Mouse (Mus musculus) kidney, embryonic 14.5 days (tissue): ENCODE measurements around the gene Cxadr. TPM values are rescaled to one million over a fixed set of nuclear protein-coding genes. Genes with fewer than 3 reads are reported as not detected.

ENCODE experiments used
- ATAC-seq: fragments of 200-750 bp; cut with Nextera tagmentation; 2 replicates; pipeline ENCODE4 v1.8.0; 2017; ENCODE audit warnings: moderate number of reproducible peaks, mild to moderate bottlenecking, moderate TSS enrichment, moderate library complexity; ENCODE audit not compliant: low FRiP score, low TSS enrichment
- H3K27ac ChIP-seq: fragments of 300-500 bp; sonication (generic); 2 replicates; pipeline ENCODE4 v1.5.1; 2014; ENCODE audit warnings: low read depth, mild to moderate bottlenecking, low read length, moderate library complexity, mixed read lengths
- H3K27me3 ChIP-seq: fragments of 300-500 bp; sonication (generic); 2 replicates; pipeline ENCODE4 v1.6.1; 2014; ENCODE audit warnings: mild to moderate bottlenecking, low read length; ENCODE audit not compliant: control insufficient read depth, insufficient read depth
- H3K36me3 ChIP-seq: fragments of 300-500 bp; sonication (generic); 2 replicates; pipeline ENCODE4 v1.6.1; 2014; ENCODE audit warnings: low read length, mixed read lengths; ENCODE audit not compliant: control insufficient read depth, insufficient read depth
- H3K4me1 ChIP-seq: fragments of 300-500 bp; sonication (generic); 2 replicates; pipeline ENCODE4 v1.6.1; 2014; ENCODE audit warnings: low read length, mixed read lengths; ENCODE audit not compliant: control insufficient read depth, insufficient read depth
- H3K4me2 ChIP-seq: fragments of 300-500 bp; sonication (generic); replicated peaks from 2 replicates; pipeline ENCODE4 v1.6.1; 2014; ENCODE audit warnings: low read depth, mild to moderate bottlenecking, low read length
- H3K4me3 ChIP-seq: fragments of 300-500 bp; sonication (generic); 2 replicates; pipeline ENCODE4 v1.5.1; 2014; ENCODE audit warnings: mild to moderate bottlenecking, low read length
- H3K9ac ChIP-seq: fragments of 300-500 bp; sonication (generic); 2 replicates; pipeline ENCODE4 v1.6.1; 2014; ENCODE audit warnings: low read depth, mild to moderate bottlenecking, low read length, moderate library complexity
- H3K9me3 ChIP-seq: fragments of 300-500 bp; sonication (generic); 2 replicates; pipeline ENCODE4 v1.6.1; 2016; ENCODE audit warnings: low read length; ENCODE audit not compliant: control insufficient read depth
- WGBS: fragments of 180-500 bp; shearing (Covaris S2); extraction: QIAGEN DNeasy Blood & Tissue Kit; methylation state at CpG from one replicate; pipeline ENCODE4 v1.1.7; 2014; 5-methylcytosine and 5-hydroxymethylcytosine counted together
- polyA plus RNA-seq: library from polyadenylated mRNA; unstranded; fragments of >200 nt; fragmentation: Nextera tagmentation; extraction: Ambion mirVana; gene quantifications from 2 replicates; pipeline ENCODE4 v1.2.1, GENCODE M21; 2014

The Cxadr gene
- polyA plus RNA-seq, 1 experiment from 2014 or later, result 25.7 TPM

DNA sequence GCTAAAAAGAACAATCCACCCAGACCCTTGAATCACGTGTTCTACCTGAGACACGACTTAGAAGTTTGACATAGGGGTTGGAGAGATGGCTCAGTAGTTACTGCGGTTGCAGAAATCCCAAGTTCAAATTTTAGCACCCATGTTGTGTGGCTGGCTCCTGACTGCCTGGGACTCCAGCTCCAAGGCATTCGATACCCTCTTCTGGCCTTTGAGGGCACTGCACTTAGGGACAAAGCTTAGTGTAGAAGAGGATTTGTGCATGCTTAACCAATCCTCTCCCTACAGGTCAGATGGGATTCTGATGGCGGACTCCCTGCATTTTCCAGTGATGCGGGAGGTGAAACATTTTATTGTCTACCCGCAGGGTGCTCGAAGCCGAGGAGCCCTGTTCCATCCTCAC, 15.6 kb downstream of the Cxadr start:
- Histone ChIP-seq H3K27me3 (no peaks in the 10 kb centered on the region), H3K9me3 (no peaks in the 10 kb centered on the region), H3K4me3 (no peak overlapping the region), H3K9ac (no peak overlapping the region), H3K4me1 (no peaks in the 10 kb centered on the region), H3K27ac (no peak overlapping the region), H3K36me3 (no peaks in the 10 kb centered on the region), H3K4me2 (no peak overlapping the region)
- WGBS, result 88% methylated on average over 9 of the region's 9 CpGs
- no peak for ATAC-seq

GRCm38 (mm10) chr16:78317960-78318359, 16.7 kb downstream of the Cxadr start:
- H3K4me3 ChIP-seq, result no peak overlapping the region
- H3K4me1 ChIP-seq, result no peaks in the 10 kb centered on the region
- no peak overlapping the region for H3K27ac ChIP-seq
- no peak for ATAC-seq
- H3K27me3 ChIP-seq, result no peaks in the 10 kb centered on the region
- no peaks in the 10 kb centered on the region for H3K36me3 ChIP-seq
- H3K4me2 ChIP-seq, result no peak overlapping the region
- WGBS, result 72% methylated on average over 7 of the region's 7 CpGs
- H3K9me3 ChIP-seq, result no peaks in the 10 kb centered on the region
- H3K9ac ChIP-seq, result no peak overlapping the region

DNA sequence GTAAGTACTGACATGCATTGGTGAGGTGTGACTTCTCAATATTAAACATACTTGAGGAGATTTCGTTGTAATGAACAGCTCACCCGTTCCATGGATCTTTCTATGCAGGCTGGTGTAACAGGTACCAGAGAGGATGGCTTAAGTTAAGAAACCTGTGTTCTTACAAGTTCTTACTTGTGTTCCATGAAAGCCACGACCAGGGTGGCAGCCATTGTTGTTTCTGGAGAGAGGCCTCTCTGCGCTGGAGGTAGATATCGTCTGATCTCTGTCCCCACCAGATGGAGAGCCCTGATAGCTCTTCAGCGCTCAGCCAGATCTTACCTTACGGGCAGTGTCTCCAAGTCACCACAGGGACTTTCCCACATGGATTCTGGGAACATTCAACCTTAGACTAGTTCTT, 18.4 kb downstream of the Cxadr start:
- Histone ChIP-seq H3K4me3 (no peak overlapping the region), H3K9me3 (no peaks in the 10 kb centered on the region), H3K36me3 (no peaks in the 10 kb centered on the region), H3K9ac (no peak overlapping the region), H3K4me2 (no peak overlapping the region), H3K27me3 (no peaks in the 10 kb centered on the region), H3K27ac (no peak overlapping the region), H3K4me1 (no peaks in the 10 kb centered on the region)
- WGBS, result 80% methylated on average over 7 of the region's 7 CpGs
- no peak for ATAC-seq

- H3K4me3 ChIP-seq, result no peak overlapping the region
- H3K9ac ChIP-seq, result no peak overlapping the region
- no peak overlapping the region for H3K4me2 ChIP-seq
- H3K27me3 ChIP-seq, result no peaks in the 10 kb centered on the region
- WGBS, result 14% methylated on average over 7 of the region's 7 CpGs
- no peaks in the 10 kb centered on the region for H3K9me3 ChIP-seq
- no peak overlapping the region for H3K27ac ChIP-seq
- H3K4me1 ChIP-seq, result no peaks in the 10 kb centered on the region
- no peak for ATAC-seq
- H3K36me3 ChIP-seq, result peaks cover under 1% of the 10 kb centered on the region; the same call in 1 of the 2 replicates
Measured at GRCm38 (mm10) chr16:78321559-78321958, 20.3 kb downstream of the Cxadr start.

DNA sequence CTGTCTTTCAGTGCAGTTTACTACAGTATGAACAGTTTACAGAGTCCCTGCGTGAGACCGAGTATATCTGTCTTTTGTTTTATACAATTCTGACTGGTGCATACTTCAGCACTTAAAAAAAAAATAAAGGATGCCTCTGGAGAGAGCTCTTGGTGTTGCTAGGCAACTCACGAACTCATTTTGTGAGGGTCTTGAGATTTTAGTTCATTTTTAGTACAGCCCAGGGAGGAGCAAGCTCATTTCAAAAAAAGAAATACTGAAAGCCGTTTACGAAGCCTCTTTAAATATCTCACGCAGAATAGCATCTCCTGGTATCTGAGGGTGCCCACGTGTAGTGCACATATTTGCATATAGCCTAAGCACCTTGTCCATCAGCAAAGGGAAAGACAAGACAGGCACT, 20.9 kb downstream of the Cxadr start:
- WGBS, result 66% methylated on average over 7 of the region's 7 CpGs
- H3K9ac ChIP-seq, result no peak overlapping the region
- no peak overlapping the region for H3K27ac ChIP-seq
- no peak overlapping the region for H3K4me2 ChIP-seq
- peaks cover 4% of the 10 kb centered on the region; the same call in 1 of the 2 replicates for H3K36me3 ChIP-seq
- no peak overlapping the region for H3K4me3 ChIP-seq
- H3K9me3 ChIP-seq, result no peaks in the 10 kb centered on the region
- no peak for ATAC-seq
- H3K27me3 ChIP-seq, result no peaks in the 10 kb centered on the region
- H3K4me1 ChIP-seq, result no peaks in the 10 kb centered on the region

GRCm38 (mm10) chr16:78325972-78326848, 24.9 kb downstream of the Cxadr start:
- H3K27me3 ChIP-seq, result no peaks in the 10 kb centered on the region
- no peak overlapping the region for H3K27ac ChIP-seq
- H3K4me1 ChIP-seq, result no peaks in the 10 kb centered on the region
- H3K4me2 ChIP-seq, result no peak overlapping the region
- ATAC-seq, result no peak
- H3K9me3 ChIP-seq, result no peaks in the 10 kb centered on the region
- WGBS, result 74% methylated on average over 27 of the region's 27 CpGs
- no peak overlapping the region for H3K9ac ChIP-seq
- peaks cover 11% of the 10 kb centered on the region; the same call in 1 of the 2 replicates for H3K36me3 ChIP-seq
- H3K4me3 ChIP-seq, result no peak overlapping the region

- H3K27ac ChIP-seq, result no peak overlapping the region
- H3K9me3 ChIP-seq, result no peaks in the 10 kb centered on the region
- no peak overlapping the region for H3K4me2 ChIP-seq
- no peaks in the 10 kb centered on the region for H3K4me1 ChIP-seq
- H3K36me3 ChIP-seq, result peaks cover 11% of the 10 kb centered on the region; the same call in 1 of the 2 replicates
- no peak for ATAC-seq
- no peak overlapping the region for H3K9ac ChIP-seq
- no peaks in the 10 kb centered on the region for H3K27me3 ChIP-seq
- 66% methylated on average over 7 of the region's 7 CpGs for WGBS
- H3K4me3 ChIP-seq, result no peak overlapping the region
Measured at GRCm38 (mm10) chr16:78327562-78327961, 26.3 kb downstream of the Cxadr start.

GRCm38 (mm10) chr16:78327999-78328398, 26.7 kb downstream of the Cxadr start:
- WGBS, result 91% methylated on average over 12 of the region's 12 CpGs
- ATAC-seq, result no peak
- Histone ChIP-seq H3K9ac (no peak overlapping the region), H3K4me2 (no peak overlapping the region), H3K9me3 (no peaks in the 10 kb centered on the region), H3K27ac (no peak overlapping the region), H3K36me3 (peaks cover 15% of the 10 kb centered on the region; the same call in 1 of the 2 replicates), H3K27me3 (no peaks in the 10 kb centered on the region), H3K4me3 (no peak overlapping the region), H3K4me1 (no peaks in the 10 kb centered on the region)

DNA sequence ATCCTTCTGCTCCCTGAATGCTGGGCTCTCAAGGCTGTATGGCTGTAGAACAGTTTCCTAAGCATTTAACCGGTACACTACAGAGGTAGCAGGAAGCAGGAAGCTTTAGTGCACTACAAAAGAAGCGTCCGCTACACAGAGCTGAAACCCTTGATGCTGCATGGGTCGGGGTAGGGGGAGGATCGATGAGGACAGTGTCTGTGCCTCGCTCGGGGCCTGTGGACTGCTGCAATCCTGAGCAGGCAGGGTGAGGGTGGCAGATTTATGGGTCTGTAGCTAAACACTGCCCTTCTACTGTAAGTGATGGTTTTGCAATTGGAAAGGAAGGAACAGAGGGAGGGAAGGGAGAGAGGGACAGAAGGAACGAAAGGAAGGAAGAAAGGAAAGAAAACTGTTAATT, 35.9 kb downstream of the Cxadr start:
- Histone ChIP-seq H3K4me2 (no peak overlapping the region), H3K9ac (no peak overlapping the region), H3K27me3 (no peaks in the 10 kb centered on the region), H3K4me1 (no peaks in the 10 kb centered on the region), H3K36me3 (peaks cover 24% of the 10 kb centered on the region; the same call in 1 of the 2 replicates), H3K9me3 (no peaks in the 10 kb centered on the region), H3K27ac (no peak overlapping the region), H3K4me3 (no peak overlapping the region)
- peak; percentile 91 for ATAC-seq
- WGBS, result 17% methylated on average over 8 of the region's 8 CpGs
